Mouse (Mus musculus) lung, adult 18-20 months (tissue): ENCODE results near the gene Neu3.

Experiments used
- DNase-seq, 2 experiments: peaks; one replicate each; pipeline ENCODE4 v3.0.0; 2022; ENCODE audit warnings: mixed read lengths in 2 of 2

The Neu3 gene

GRCm38 (mm10) chr7:99828083-99828570, at the start of gene Neu3:
Gene Neu3, minus strand, starts transcription at chr7:99828417.
- peak; percentile 95 to 97 for DNase-seq

GRCm38 (mm10) chr7:99876345-99876744, 48.1 kb upstream of the Neu3 start:
- peak; percentile 67 to 75 for DNase-seq

GRCm38 (mm10) chr7:99875891-99876290, 47.7 kb upstream of the Neu3 start:
- no peak for DNase-seq

GRCm38 (mm10) chr7:99873965-99874364, 45.7 kb upstream of the Neu3 start:
- no peak for DNase-seq

GRCm38 (mm10) chr7:99869296-99869695, 41.1 kb upstream of the Neu3 start:
- no peak for DNase-seq

GRCm38 (mm10) chr7:99865219-99865618, 37.0 kb upstream of the Neu3 start:
- no peak for DNase-seq

GRCm38 (mm10) chr7:99864241-99865028, 36.2 kb upstream of the Neu3 start:
- DNase-seq = no peak

- no peak for DNase-seq
Measured at GRCm38 (mm10) chr7:99863362-99863761, 35.1 kb upstream of the Neu3 start, which contains the start of gene Spcs2. Gene Spcs2, minus strand, starts transcription at chr7:99863462.

GRCm38 (mm10) chr7:99858813-99859585, 30.8 kb upstream of the Neu3 start, which contains the start of gene Xrra1:
Gene Xrra1, plus strand, starts transcription at chr7:99859116.
- peak; percentile 99 for DNase-seq

- no peak for DNase-seq
Measured at GRCm38 (mm10) chr7:99858175-99858812, 30.1 kb upstream of the Neu3 start.

- no peak for DNase-seq
Measured at GRCm38 (mm10) chr7:99856266-99856861, 28.1 kb upstream of the Neu3 start.

- no peak for DNase-seq
Measured at GRCm38 (mm10) chr7:99854311-99854710, 26.1 kb upstream of the Neu3 start.

- no peak for DNase-seq
Measured at GRCm38 (mm10) chr7:99853350-99853749, 25.1 kb upstream of the Neu3 start.

- no peak for DNase-seq
Measured at GRCm38 (mm10) chr7:99851618-99852017, 23.4 kb upstream of the Neu3 start.

GRCm38 (mm10) chr7:99851121-99851520, 22.9 kb upstream of the Neu3 start:
- no peak for DNase-seq

- DNase-seq = no peak
Measured at GRCm38 (mm10) chr7:99850534-99850933, 22.3 kb upstream of the Neu3 start.

- no peak for DNase-seq
Measured at GRCm38 (mm10) chr7:99845533-99846236, 17.5 kb upstream of the Neu3 start.

GRCm38 (mm10) chr7:99838241-99838640, 10.0 kb upstream of the Neu3 start:
- no peak for DNase-seq

GRCm38 (mm10) chr7:99837358-99838071, 9.3 kb upstream of the Neu3 start:
- DNase-seq = peak in 1 of 2 experiments; percentile 45

GRCm38 (mm10) chr7:99836781-99837180, 8.6 kb upstream of the Neu3 start:
- peak; percentile 32 to 65 for DNase-seq

GRCm38 (mm10) chr7:99834314-99834853, 6.2 kb upstream of the Neu3 start:
- DNase-seq = no peak
